Mouse (Mus musculus): ENCODE data around the gene Agr3.
A peak's percentile ranks its signal among the peaks of the same experiment; 100 is the strongest.

The Agr3 gene

DNA sequence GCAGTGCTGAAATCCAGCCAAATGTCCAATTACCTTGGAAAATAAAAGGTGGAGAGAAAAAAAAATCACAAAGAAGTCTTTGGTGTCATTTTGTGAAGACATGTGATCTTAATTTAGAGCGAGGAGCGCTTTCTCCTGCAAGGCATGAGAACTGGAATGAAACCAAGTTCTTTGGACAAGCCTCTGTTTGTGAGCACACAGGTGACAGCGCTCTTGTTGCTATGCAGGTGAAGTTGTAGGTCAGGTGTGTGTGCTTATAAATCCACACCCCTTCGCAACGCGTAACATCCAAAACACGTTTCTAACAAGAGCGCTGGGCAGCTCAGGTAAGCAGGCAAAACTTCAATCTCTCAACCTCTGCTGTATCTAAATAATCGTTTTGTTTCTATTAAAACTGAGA lies at the start of gene Agr3:
TSS of gene Agr3 (plus strand) at position 219 of the 400 bp plus-strand sequence.
- DNase-seq (ENCODE audit: low spot score): no peak

DNA sequence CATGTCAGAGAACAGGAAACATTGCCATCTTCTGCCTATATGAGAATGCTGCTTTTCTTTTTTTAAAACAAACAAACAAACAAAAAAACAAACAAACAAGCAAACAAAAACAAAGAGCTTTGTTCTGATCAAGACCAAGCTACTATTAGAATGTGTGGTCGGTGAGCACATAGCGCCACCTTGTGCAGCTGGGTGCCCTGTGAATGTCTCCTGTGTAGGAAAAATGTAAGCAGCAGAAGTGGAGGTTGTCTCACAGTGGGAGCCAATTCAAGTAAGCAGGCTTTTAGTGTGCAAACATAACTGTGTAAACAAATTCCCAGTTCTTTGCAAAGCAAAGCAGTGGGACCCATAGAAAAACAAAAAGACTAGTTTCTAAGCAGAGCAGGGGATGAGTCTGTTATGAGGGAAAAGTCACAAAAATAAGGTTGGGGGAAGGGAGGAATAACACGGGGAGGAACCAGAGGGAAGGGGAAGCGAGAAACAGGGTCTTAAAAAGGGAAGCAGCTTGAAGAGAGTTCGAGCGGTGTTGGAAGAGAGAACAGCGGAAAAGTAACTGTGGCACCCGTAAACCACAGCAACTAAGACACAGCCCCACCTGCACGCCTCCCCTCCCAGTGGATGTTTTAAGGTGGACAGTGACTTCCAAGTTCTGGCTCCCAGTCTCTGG lies 40.4 kb upstream of the Agr3 start:
- no peak for DNase-seq (ENCODE audit: low spot score)

GRCm38 (mm10) chr12:35889383-35889782 lies 36.0 kb upstream of the Agr3 start:
- no peak for DNase-seq (ENCODE audit: low spot score)

DNA sequence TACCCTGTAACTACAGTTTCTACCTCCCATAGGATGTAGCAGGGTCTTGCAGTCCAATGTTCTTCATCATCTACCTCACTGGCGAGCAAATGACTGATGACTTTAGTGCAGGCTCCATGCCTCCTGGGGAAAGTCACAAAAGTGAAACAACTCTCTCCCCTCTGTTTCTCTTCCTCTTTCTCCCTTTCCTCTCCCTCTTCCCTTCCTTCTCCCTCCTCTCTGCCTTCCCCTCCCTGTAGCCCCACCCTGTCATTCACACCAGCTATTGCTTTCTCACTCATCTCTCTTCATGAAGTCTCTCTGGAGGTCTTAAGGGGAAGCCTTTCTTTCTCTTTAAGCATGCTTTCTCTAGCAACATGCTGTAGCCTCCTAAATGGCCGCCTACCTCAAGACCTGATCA lies 34.7 kb upstream of the Agr3 start:
- no peak for DNase-seq (ENCODE audit: low spot score)

- no peak for DNase-seq (ENCODE audit: low spot score)
Measured at GRCm38 (mm10) chr12:35894304-35894900, 31.0 kb upstream of the Agr3 start.

GRCm38 (mm10) chr12:35895875-35896763 lies 29.3 kb upstream of the Agr3 start:
- peak; percentile 55 for DNase-seq (ENCODE audit: low spot score)

DNA sequence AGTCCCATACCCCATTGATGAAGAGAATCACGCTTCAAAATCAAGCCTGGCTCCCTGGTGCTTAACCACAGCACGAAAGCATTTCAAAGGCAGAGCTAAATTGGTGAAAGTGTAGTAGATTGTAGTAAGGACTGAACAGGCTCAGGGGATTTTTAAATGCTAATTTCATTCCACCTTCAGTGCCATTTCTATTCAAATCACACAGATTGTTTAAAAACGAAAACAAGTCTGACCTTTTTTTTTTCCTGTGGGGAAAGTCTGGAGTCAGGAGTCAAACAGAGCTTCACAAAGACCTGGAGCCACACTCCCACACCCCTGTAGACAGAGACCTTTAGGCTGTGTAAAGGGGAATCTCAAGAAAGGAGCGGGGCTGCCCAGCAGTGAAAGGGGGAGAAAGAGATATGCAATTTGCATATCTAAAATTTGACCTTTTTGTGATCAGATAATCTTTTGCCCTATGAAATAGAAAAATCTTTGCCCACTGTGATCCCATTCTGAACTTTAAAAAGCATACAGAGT lies 28.6 kb upstream of the Agr3 start:
- no peak for DNase-seq (ENCODE audit: low spot score)

DNA sequence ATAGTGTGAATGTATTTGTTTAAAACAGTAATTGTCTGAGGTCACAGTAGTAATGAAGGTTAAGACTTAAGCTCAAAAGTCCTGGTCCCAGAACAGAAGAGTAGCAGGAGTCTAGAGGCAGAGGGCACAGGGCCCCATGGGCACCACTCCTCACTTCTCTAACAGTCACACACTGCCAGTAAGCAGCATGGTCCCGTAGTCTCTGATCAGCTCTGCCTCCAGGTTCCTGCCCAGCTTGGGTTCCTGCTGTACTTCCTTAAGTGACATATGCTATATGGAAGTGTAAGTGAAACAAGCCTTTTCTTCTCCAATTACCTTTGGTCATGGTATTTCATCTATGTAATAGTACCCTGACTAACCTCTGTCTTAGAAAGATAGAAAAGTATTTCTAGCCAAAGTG lies 14.8 kb upstream of the Agr3 start:
- no peak for DNase-seq (ENCODE audit: low spot score)

DNA sequence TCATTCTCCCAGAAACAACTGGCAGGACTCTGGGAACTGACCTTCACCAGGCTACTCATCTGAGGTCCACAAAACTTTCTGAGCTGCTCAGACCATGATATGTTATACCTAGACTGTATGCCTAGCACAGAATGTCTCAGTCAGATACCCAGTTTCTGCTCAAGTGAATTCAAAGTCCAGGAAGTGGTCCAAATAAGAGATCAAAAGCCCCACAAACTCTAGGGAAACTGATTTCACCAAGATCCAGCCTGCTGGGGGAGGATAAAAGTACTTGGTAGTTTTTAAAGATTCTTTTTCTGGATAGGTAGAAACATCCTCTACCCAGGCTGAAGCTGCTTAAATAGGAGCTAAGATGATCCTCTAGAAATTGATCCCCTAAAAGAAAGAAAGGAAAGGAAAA lies 9.6 kb upstream of the Agr3 start:
- DNase-seq (ENCODE audit: low spot score): no peak

- DNase-seq (ENCODE audit: low spot score): no peak
Measured at GRCm38 (mm10) chr12:35916467-35916866, 9.0 kb upstream of the Agr3 start.

DNA sequence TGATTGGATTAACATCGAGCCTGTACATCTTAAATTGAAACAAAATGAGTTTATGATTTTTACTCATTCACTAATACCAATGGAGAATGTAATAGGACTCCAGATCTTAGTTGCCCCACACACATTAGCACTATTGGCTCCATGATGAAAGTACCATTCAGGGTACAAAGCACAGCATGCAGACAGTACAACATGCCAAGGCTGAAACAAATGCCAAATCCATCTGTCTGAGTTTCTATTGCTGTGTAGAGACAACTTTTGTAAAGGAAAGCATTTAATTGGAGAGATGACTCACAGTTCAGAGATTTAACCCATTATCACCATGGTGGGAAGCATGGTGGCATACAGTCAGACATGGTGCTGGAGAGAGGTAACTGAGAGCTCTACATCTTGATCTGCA lies 7.4 kb upstream of the Agr3 start:
- DNase-seq (ENCODE audit: low spot score): no peak

GRCm38 (mm10) chr12:35927804-35928203 lies 2.4 kb downstream of the Agr3 start:
- DNase-seq (ENCODE audit: low spot score): no peak

DNA sequence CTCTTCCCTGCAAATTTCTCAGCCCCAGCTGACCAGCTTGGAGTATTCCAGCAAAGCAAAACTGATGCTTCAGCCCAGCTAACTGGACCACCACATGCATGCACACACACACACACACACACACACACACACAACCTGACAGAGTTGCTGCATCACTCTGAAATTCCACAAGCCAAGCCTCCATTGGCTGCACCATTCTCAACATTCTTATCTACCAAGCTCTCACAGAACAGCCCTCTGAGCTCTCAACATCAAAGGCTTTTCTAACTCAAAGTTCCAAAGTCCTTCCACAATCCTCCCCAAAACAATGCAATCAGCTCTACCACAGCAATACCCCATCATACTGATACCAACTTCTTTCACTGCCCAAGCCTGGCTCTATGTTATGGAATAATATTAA lies 7.4 kb downstream of the Agr3 start:
- DNase-seq (ENCODE audit: low spot score): no peak

GRCm38 (mm10) chr12:35951757-35952156 lies 26.3 kb downstream of the Agr3 start:
- DNase-seq (ENCODE audit: low spot score): no peak

DNA sequence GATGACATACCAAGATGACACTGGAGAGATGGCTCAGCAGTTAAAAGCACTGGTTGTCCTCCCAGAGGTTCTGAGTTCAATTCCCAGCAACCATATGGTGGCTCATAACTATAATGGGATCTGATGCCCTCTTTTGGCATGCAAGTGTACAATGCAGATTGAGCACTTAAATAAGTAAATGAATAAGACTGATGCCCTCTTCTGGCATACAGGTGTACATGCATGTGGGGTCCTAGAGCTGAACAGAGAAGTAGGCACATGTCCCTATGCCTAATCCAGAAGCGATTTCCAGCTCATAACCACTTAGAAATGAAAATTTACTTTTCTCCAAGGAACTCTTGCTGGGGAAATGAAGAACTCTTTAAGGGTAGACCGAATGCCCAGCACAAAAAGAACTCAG lies 31.8 kb downstream of the Agr3 start:
- no peak for DNase-seq (ENCODE audit: low spot score)

DNA sequence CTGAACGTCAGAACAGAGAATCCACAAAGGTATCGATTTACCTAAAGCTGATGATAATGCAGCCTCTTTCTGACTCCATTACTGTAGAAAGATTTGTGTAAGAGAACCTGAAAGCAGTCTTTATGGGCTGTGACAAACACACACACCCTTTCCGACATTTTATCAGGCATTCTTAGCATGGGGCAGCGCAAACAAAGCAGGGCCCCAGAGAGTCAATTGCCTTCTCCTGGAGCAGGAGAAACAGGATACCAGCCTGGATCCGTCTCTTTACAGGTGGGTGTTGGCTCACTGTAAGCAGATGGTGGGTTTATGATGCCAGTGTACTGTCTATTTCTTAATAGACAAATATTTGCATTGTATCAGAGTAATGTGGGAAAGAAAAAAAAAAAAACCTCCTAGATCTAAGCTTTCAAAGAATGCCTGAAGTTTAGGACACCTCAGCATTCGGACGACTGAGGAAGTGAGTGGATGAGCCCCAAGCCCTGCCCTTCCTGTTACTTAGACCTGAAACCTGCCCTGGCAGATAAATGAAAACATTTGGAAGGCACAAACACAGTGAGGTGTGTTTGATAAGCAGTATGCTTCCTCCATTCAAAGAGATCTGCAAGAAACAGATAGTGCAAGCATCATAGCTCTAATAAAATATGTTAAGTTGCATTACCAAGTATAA lies 40.8 kb downstream of the Agr3 start:
- peak; percentile 27 for DNase-seq (ENCODE audit: low spot score)

GRCm38 (mm10) chr12:35966768-35967141 lies 41.3 kb downstream of the Agr3 start:
- DNase-seq (ENCODE audit: low spot score): no peak

GRCm38 (mm10) chr12:35975898-35976297 lies 50.5 kb downstream of the Agr3 start:
- no peak for DNase-seq (ENCODE audit: low spot score)

DNA sequence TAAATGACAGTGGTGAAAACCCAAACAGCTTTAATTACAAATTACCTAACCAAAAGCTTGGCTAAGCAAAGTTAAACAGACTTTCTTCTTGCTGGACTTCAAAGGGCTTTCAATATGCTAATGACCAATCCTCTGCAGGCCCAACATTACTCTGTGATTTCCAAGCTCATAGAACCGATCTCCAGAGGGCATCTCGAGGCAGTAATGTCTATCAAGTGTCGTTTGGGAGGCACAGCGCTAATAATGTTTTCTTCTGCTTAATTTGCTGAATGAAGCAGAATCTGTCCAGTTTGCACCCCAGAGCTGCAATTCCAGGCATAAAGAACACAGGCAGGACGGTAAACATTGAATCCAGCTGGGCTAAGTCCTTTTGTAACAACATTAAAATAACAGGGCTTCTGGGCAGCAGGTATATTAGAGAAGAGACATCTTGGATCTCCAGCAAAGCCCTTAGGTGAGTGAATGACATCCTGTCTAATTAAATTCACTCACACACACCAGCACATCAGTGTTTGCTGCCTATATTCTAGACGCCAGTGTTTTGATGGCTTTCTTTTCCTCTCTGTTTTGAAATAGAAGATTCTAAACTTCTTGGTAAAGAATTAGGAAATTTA lies 52.3 kb downstream of the Agr3 start:
- DNase-seq (ENCODE audit: low spot score): no peak

- no peak for DNase-seq (ENCODE audit: low spot score)
Measured at GRCm38 (mm10) chr12:35979625-35980024, 54.2 kb downstream of the Agr3 start.

DNA sequence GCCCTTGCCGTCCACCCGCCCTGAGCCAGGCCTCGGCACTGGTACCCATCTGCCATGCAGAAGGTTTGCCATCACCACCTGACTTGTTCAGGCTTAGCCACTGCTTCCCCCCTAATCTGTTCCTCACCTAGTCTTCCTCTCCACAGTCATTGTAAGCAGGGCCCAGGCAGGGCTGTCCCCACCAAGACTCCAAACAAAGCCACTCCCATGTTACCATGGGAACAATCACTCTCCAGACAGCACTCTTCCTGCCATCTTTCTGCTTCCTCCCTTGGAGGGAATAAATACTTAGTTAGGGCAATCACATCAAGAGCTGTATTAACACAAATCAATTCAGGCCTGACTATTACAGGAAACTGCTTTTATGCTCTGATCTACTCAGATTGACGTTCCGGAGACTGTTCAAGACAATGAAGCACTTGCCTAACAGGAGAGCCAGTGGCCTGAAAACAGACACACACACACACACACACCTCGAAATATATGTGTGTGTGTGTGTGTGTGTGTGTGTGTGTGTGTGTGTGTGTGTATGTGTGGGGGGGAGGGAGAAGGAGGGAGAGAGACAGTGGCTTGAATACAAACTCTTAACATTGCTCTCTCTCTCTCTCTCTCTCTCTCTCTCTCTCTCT lies 56.4 kb downstream of the Agr3 start:
- peak; percentile 48 for DNase-seq (ENCODE audit: low spot score)
